Mouse (Mus musculus): ENCODE data around the gene Myo1f. TPM values are rescaled to one million over a fixed set of nuclear protein-coding genes. Genes with fewer than 3 reads are reported as not detected.

Myo1f gene
- polyA plus RNA-seq, 1 experiment: 2.7 TPM

DNA sequence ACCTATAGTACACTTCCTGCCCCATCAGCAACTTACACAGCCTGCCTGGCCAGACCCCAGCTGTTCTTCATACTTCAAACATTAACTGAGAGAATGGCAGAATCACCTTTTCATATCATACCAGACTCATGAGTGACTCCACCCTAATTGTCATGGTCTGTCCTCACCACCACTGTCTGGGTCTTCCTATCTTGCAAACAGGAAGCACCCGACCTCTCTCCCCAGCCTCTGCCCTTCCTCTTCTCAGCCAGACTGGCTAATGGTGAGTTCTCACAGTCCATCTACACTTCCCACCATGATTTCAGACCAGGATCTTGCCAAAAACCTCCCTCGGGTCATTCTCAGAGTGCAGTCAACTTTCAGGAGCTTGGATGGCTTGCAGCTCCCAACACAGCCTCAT lies 10.7 kb downstream of the Myo1f start:
- no peak overlapping the region for H3K4me3 ChIP-seq (ENCODE audit: insufficient read depth, low read depth, low read length)
- no peak for DNase-seq
- no peaks in the 10 kb centered on the region for H3K27me3 ChIP-seq (replicated peaks; ENCODE audit: control insufficient read depth, insufficient read depth, low read length)
- WGBS: 71% methylated on average over 2 of the region's 2 CpGs
- TF ChIP-seq CTCF (conservative IDR thresholded peaks at IDR 0.05; ENCODE audit: insufficient read depth, insufficient read length, low read depth, low read length) (no peak), POLR2A (IDR thresholded peaks at IDR 0.05; ENCODE audit: low read depth, low read length) (no peak)
- no peaks in the 10 kb centered on the region for H3K36me3 ChIP-seq (ENCODE audit: control insufficient read depth, insufficient read depth, low read length)
- no peaks in the 10 kb centered on the region for H3K4me1 ChIP-seq (ENCODE audit: control insufficient read depth, insufficient read depth, low read length)
- no peak overlapping the region for H3K27ac ChIP-seq (ENCODE audit: insufficient read depth, low read depth, low read length)

GRCm38 (mm10) chr17:33584061-33584460 lies 28.6 kb downstream of the Myo1f start:
- WGBS: 76% methylated on average over 4 of the region's 4 CpGs
- no peak for DNase-seq
- Histone ChIP-seq H3K4me1 (ENCODE audit: control insufficient read depth, insufficient read depth, low read length) (no peaks in the 10 kb centered on the region), H3K27me3 (replicated peaks; ENCODE audit: control insufficient read depth, insufficient read depth, low read length) (no peaks in the 10 kb centered on the region), H3K27ac (ENCODE audit: insufficient read depth, low read depth, low read length) (no peak overlapping the region), H3K36me3 (ENCODE audit: control insufficient read depth, insufficient read depth, low read length) (no peaks in the 10 kb centered on the region), H3K4me3 (ENCODE audit: insufficient read depth, low read depth, low read length) (no peak overlapping the region)
- TF ChIP-seq CTCF (conservative IDR thresholded peaks at IDR 0.05; ENCODE audit: insufficient read depth, insufficient read length, low read depth, low read length): no peak
- TF ChIP-seq POLR2A (IDR thresholded peaks at IDR 0.05; ENCODE audit: low read depth, low read length): no peak

- DNase-seq: no peak
- no peak overlapping the region for H3K4me3 ChIP-seq (ENCODE audit: insufficient read depth, low read depth, low read length)
Measured at GRCm38 (mm10) chr17:33586011-33586410, 30.5 kb downstream of the Myo1f start.

GRCm38 (mm10) chr17:33597271-33597670 lies 41.8 kb downstream of the Myo1f start:
- H3K36me3 ChIP-seq (ENCODE audit: control insufficient read depth, insufficient read depth, low read length): no peaks in the 10 kb centered on the region
- TF ChIP-seq CTCF (conservative IDR thresholded peaks at IDR 0.05; ENCODE audit: insufficient read depth, insufficient read length, low read depth, low read length) (no peak), POLR2A (IDR thresholded peaks at IDR 0.05; ENCODE audit: low read depth, low read length) (no peak)
- no peak for DNase-seq
- H3K4me1 ChIP-seq (ENCODE audit: control insufficient read depth, insufficient read depth, low read length): no peaks in the 10 kb centered on the region
- H3K27me3 ChIP-seq (replicated peaks; ENCODE audit: control insufficient read depth, insufficient read depth, low read length): no peaks in the 10 kb centered on the region
- H3K27ac ChIP-seq (ENCODE audit: insufficient read depth, low read depth, low read length): no peak overlapping the region
- H3K4me3 ChIP-seq (ENCODE audit: insufficient read depth, low read depth, low read length): no peak overlapping the region

More at GRCm38 (mm10) chr17:33586011-33586410, 30.5 kb downstream of the Myo1f start:
- H3K4me1 ChIP-seq (ENCODE audit: control insufficient read depth, insufficient read depth, low read length): no peaks in the 10 kb centered on the region
- no peak overlapping the region for H3K27ac ChIP-seq (ENCODE audit: insufficient read depth, low read depth, low read length)
- H3K36me3 ChIP-seq (ENCODE audit: control insufficient read depth, insufficient read depth, low read length): no peaks in the 10 kb centered on the region
- no peaks in the 10 kb centered on the region for H3K27me3 ChIP-seq (replicated peaks; ENCODE audit: control insufficient read depth, insufficient read depth, low read length)
- 71% methylated on average over 17 of the region's 17 CpGs for WGBS
- TF ChIP-seq POLR2A (IDR thresholded peaks at IDR 0.05; ENCODE audit: low read depth, low read length) (no peak), CTCF (conservative IDR thresholded peaks at IDR 0.05; ENCODE audit: insufficient read depth, insufficient read length, low read depth, low read length) (no peak)

DNA sequence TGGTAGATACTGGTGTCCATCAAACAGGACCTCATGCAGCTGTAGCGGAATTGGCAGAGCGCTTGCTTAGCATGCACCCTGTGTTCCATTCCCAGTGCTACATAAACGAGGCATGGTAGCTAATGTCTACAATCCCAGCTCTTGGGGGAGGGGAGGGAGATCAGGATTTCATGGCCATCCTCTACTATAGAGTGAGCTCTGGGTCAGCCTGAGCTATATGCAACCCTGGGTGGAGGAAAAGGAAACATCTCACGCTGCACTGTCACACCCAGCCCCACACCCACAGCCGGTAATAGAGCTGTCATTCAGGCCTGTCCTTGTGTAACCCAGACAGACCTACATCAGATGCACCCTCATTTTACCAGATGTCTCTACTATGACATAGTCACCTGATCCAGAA lies 43.0 kb downstream of the Myo1f start:
- H3K4me3 ChIP-seq (ENCODE audit: insufficient read depth, low read depth, low read length): no peak overlapping the region
- H3K4me1 ChIP-seq (ENCODE audit: control insufficient read depth, insufficient read depth, low read length): no peaks in the 10 kb centered on the region
- H3K27me3 ChIP-seq (replicated peaks; ENCODE audit: control insufficient read depth, insufficient read depth, low read length): no peaks in the 10 kb centered on the region
- whole genome bisulfite sequencing: 87% methylated on average over 5 of the region's 5 CpGs
- DNase-seq: no peak
- H3K36me3 ChIP-seq (ENCODE audit: control insufficient read depth, insufficient read depth, low read length): no peaks in the 10 kb centered on the region
- TF ChIP-seq CTCF (conservative IDR thresholded peaks at IDR 0.05; ENCODE audit: insufficient read depth, insufficient read length, low read depth, low read length): no peak
- H3K27ac ChIP-seq (ENCODE audit: insufficient read depth, low read depth, low read length): no peak overlapping the region

DNA sequence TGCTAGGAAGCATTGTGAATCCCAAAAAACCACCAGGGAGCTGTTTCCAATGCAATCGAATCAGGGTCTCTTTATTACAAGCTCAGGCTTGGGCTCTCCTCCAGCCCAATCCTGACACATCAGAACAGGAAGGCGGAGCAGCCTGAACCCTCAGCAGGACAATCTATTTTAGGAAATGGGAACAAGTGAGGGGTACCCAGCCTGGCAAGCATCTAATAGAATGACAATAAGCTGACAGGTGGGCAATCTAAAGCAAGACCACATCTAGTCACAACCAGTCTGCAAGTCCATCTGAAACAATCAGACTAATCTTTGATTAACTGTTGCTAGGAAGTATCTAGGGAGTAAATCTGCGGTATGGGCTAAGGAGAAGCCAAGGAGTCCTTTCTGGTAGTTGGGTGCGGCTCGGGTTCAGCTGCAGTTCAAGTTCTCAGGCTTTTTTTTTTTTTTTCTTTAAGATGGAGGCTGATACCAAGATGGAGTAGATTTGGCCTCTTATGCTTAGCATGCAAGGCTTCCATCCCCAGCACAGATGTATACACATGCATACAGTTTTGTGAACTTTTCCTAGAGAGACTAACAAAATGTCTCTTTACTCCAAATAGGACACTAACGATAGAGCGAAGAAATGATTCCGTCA lies 44.4 kb downstream of the Myo1f start:
- Histone ChIP-seq H3K36me3 (ENCODE audit: control insufficient read depth, insufficient read depth, low read length) (no peaks in the 10 kb centered on the region), H3K27ac (ENCODE audit: insufficient read depth, low read depth, low read length) (no peak overlapping the region), H3K4me3 (ENCODE audit: insufficient read depth, low read depth, low read length) (no peak overlapping the region), H3K4me1 (ENCODE audit: control insufficient read depth, insufficient read depth, low read length) (no peaks in the 10 kb centered on the region), H3K27me3 (replicated peaks; ENCODE audit: control insufficient read depth, insufficient read depth, low read length) (no peaks in the 10 kb centered on the region)
- 84% methylated on average over 8 of the region's 8 CpGs for WGBS
- TF ChIP-seq POLR2A (IDR thresholded peaks at IDR 0.05; ENCODE audit: low read depth, low read length) (no peak), CTCF (conservative IDR thresholded peaks at IDR 0.05; ENCODE audit: insufficient read depth, insufficient read length, low read depth, low read length) (no peak)
- DNase-seq: no peak

DNA sequence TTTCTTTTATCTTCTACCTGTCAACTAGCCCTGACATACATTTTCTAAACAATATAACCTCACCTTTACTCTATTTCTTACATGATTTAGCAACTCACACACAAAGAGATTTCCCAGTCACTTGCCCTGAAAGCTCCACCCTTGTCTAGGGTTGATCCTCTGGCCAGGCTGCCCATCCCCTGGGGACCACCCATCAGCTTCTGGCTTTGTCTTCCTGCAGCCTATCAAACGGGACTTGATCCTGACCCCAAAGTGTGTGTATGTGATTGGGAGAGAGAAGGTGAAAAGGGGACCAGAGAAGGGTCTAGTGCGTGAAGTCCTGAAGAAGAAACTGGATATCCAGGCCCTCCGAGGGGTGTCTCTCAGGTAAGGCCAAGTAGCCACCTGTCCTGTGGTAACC lies 45.3 kb downstream of the Myo1f start:
- WGBS: 70% methylated on average over 3 of the region's 3 CpGs
- Histone ChIP-seq H3K4me3 (ENCODE audit: insufficient read depth, low read depth, low read length) (no peak overlapping the region), H3K4me1 (ENCODE audit: control insufficient read depth, insufficient read depth, low read length) (no peaks in the 10 kb centered on the region), H3K36me3 (ENCODE audit: control insufficient read depth, insufficient read depth, low read length) (no peaks in the 10 kb centered on the region), H3K27ac (ENCODE audit: insufficient read depth, low read depth, low read length) (no peak overlapping the region), H3K27me3 (replicated peaks; ENCODE audit: control insufficient read depth, insufficient read depth, low read length) (no peaks in the 10 kb centered on the region)
- TF ChIP-seq CTCF (conservative IDR thresholded peaks at IDR 0.05; ENCODE audit: insufficient read depth, insufficient read length, low read depth, low read length): no peak
- TF ChIP-seq POLR2A (IDR thresholded peaks at IDR 0.05; ENCODE audit: low read depth, low read length): no peak
- DNase-seq: no peak

Data from kidney, adult 2 months (tissue).